Mouse (Mus musculus): Measurements from ENCODE around the gene BC107364. TPM values are rescaled to one million over a fixed set of nuclear protein-coding genes. Genes with fewer than 3 reads are reported as not detected.
"Not testable (repeated sequence)": the region's sequence is repeated elsewhere in the genome, so short reads cannot be mapped to it uniquely, and the experiment has no call there.

Gene BC107364
- not detected in 2 replicates for polyA plus RNA-seq (2012; ENCODE audit: insufficient read depth, insufficient read length, missing spikeins)

GRCm38 (mm10) chr3:96452262-96452661 lies at the start of gene BC107364:
TSS of gene BC107364 (minus strand) at chr3:96452306.
- not testable (repeated sequence) for H3K4me3 ChIP-seq (ENCODE audit: insufficient read depth, low read depth, low read length); H3K27ac ChIP-seq (replicated peaks; ENCODE audit: low read depth, low read length); H3K4me1 ChIP-seq (ENCODE audit: control insufficient read depth, insufficient read depth, insufficient read length, low read length)

DNA sequence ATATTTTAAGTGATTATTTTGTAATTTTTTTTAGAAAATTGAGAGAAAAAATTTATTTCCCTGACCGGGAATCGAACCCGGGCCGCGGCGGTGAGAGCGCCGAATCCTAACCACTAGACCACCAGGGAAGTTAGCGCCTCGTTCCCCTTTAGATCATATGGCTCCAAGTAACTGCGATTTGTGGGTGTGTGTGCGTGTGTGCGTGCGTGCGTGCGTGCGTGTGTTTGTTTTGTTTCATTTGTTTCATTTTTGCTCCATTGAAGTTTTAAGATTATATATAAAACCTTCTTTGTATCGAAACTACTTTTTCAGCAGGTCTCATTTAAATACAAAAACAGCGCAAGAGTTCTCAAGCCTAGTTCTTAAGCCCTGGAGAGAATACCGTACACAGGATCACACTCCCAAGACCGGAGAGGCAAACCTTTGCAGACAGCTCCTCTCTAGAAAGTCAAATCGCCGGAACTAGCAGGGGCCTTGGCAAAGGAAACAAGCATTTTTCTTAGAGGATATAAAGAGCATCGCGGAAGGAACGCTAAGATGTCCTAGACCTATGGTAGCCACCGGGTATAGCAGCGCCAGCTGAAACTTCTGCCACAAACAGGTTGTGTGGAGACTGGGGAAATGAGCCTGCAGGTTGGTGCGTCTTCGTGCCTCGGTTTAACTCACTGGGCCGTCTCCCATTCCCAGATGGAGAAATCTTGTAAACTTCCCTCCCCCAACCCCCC lies 49.4 kb upstream of the BC107364 start:
- Histone ChIP-seq H3K4me3 (ENCODE audit: insufficient read depth, low read depth, low read length) (peak overlapping the region; percentile 87), H3K27ac (replicated peaks; ENCODE audit: low read depth, low read length) (no peak overlapping the region), H3K4me1 (ENCODE audit: control insufficient read depth, insufficient read depth, insufficient read length, low read length) (no peaks in the 10 kb centered on the region)

- Histone ChIP-seq H3K4me1 (ENCODE audit: control insufficient read depth, insufficient read depth, insufficient read length, low read length) (no peaks in the 10 kb centered on the region), H3K27ac (replicated peaks; ENCODE audit: low read depth, low read length) (peak overlapping the region; percentile 85), H3K4me3 (ENCODE audit: insufficient read depth, low read depth, low read length) (peak overlapping the region; percentile 87)
Measured at GRCm38 (mm10) chr3:96500691-96501265, 48.7 kb upstream of the BC107364 start.

- Histone ChIP-seq H3K4me3 (ENCODE audit: insufficient read depth, low read depth, low read length) (peak overlapping the region; percentile 87), H3K27ac (replicated peaks; ENCODE audit: low read depth, low read length) (peak overlapping the region; percentile 85), H3K4me1 (ENCODE audit: control insufficient read depth, insufficient read depth, insufficient read length, low read length) (no peaks in the 10 kb centered on the region)
Measured at GRCm38 (mm10) chr3:96500289-96500621, 48.1 kb upstream of the BC107364 start.

- Histone ChIP-seq H3K4me1 (ENCODE audit: control insufficient read depth, insufficient read depth, insufficient read length, low read length) (no peaks in the 10 kb centered on the region), H3K4me3 (ENCODE audit: insufficient read depth, low read depth, low read length) (peak overlapping the region; percentile 86), H3K27ac (replicated peaks; ENCODE audit: low read depth, low read length) (peak overlapping the region; percentile 73)
Measured at GRCm38 (mm10) chr3:96499481-96500288, 47.6 kb upstream of the BC107364 start.

GRCm38 (mm10) chr3:96498476-96499245 lies 46.6 kb upstream of the BC107364 start:
- no peak overlapping the region for H3K27ac ChIP-seq (replicated peaks; ENCODE audit: low read depth, low read length)
- no peak overlapping the region; the same call in 1 of the 2 replicates for H3K4me3 ChIP-seq (ENCODE audit: insufficient read depth, low read depth, low read length)
- H3K4me1 ChIP-seq (ENCODE audit: control insufficient read depth, insufficient read depth, insufficient read length, low read length): no peaks in the 10 kb centered on the region

DNA sequence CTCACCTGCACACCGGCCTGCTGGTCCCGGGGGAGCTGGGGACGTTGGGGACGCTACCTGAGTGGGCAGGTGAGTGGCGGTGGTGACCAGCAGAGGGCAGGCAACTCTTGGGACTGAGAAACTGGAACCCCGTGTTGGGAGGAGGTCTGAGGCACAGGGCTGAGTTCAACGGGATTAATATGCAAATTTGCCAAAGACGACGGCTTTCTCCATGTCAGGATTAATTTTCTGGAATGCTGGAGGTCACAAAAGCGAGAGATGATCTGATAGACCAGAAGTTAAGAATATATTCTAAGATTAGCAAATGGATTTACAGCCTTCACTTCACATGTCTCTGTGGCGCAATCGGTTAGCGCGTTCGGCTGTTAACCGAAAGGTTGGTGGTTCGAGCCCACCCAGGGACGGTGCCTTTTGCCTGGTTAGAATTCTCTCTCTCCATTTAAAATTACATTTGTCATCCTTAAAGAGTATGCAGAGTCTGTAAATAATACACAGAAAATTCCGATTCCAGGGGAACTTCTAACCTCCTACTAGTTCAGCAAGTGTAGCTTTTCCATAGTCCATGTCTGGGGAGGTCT lies 45.4 kb upstream of the BC107364 start:
- Histone ChIP-seq H3K27ac (replicated peaks; ENCODE audit: low read depth, low read length) (no peak overlapping the region), H3K4me3 (ENCODE audit: insufficient read depth, low read depth, low read length) (peak overlapping the region; percentile 47), H3K4me1 (ENCODE audit: control insufficient read depth, insufficient read depth, insufficient read length, low read length) (no peaks in the 10 kb centered on the region)

DNA sequence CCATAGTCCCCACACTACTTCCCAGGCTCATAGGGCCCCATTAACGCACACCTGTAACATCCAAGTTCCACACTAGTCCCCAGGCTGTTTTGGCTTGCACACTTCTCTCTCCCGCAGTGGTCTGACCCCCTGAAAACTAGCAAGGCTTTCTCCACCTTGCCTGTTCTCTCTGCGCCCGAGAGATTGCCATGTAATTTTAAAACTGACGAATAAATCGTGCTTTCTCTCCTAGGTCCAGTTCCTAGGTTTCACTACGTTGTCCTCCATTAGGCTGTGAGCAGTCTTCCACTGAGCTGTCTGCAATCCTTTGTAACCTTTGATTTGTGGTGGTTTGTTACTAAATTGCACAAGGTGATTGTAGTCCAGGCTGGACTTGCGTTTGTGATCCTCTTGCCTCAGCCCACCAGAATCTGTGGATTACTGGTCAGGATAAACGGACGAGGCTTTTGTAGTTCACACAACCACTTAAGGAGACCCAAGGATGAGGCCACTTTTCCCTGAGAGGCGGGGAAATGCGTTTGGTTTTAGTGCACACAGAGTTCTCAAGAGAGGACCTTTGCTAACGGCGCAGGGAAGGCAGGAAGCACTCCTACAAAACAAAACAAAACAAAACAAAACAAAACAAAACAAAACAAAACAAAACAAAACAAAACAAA lies 44.6 kb upstream of the BC107364 start:
- H3K4me1 ChIP-seq (ENCODE audit: control insufficient read depth, insufficient read depth, insufficient read length, low read length); H3K27ac ChIP-seq (replicated peaks; ENCODE audit: low read depth, low read length): not testable (repeated sequence)
- H3K4me3 ChIP-seq (ENCODE audit: insufficient read depth, low read depth, low read length): peak overlapping the region; percentile 47

DNA sequence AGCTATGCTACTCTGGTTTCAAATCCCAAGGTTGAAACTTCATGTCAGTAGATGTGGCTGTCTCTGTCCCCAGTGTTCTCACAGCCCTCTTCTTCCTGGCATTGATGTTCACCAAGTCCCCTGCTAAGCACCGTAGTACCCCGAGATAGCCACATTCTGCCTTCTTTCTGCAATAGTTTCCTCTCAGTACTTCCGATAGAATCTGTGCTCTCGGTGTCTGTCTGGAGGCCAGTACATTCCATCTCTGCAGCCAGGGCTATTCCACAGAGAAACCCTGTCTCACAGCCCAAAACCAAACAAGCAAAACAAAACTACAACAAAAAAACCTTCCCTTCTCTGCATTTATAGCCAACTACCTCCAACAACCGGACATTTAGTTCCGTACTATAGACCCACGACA lies 44.1 kb upstream of the BC107364 start:
- H3K4me1 ChIP-seq (ENCODE audit: control insufficient read depth, insufficient read depth, insufficient read length, low read length): no peaks in the 10 kb centered on the region
- H3K4me3 ChIP-seq (ENCODE audit: insufficient read depth, low read depth, low read length): no peak overlapping the region
- H3K27ac ChIP-seq (replicated peaks; ENCODE audit: low read depth, low read length): no peak overlapping the region

DNA sequence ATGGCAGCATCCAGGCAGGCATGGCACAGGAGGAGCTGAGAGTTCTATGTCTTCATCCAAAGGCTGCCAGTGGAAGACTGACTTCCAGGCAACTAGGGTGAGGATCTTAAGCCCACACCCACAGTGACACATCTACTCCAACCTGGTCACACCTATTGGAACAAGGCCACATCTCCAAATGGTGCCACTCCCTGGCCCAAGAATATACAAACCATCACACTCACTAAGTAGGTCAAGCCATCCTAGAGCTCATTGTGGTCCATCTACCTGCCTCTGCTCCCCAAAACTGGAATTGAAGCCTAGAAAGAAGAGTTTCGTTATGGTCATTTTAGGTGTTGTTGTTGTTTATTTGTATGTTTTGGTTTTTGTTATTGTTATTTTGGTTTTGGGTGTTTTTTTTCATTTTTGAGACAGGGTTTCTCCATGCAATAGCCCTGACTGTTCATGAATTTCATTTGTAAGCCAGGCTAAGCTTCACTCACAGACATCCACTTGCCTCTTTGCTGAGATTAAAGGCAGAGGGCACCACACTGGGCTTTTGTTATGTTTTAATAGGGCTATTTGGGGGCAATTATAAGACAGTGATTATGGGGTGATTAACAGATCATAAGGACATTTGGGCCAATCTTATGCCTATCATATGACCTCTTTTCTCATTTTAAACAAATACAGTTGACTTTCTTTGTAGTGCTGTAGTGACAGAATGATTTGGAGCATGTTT lies 43.5 kb upstream of the BC107364 start:
- H3K27ac ChIP-seq (replicated peaks; ENCODE audit: low read depth, low read length): no peak overlapping the region
- no peak overlapping the region for H3K4me3 ChIP-seq (ENCODE audit: insufficient read depth, low read depth, low read length)
- H3K4me1 ChIP-seq (ENCODE audit: control insufficient read depth, insufficient read depth, insufficient read length, low read length): no peaks in the 10 kb centered on the region

- H3K27ac ChIP-seq (replicated peaks; ENCODE audit: low read depth, low read length): no peak overlapping the region
Measured at GRCm38 (mm10) chr3:96494912-96495311, 42.8 kb upstream of the BC107364 start.

GRCm38 (mm10) chr3:96494456-96494855 lies 42.4 kb upstream of the BC107364 start:
- not testable (repeated sequence) for H3K27ac ChIP-seq (replicated peaks; ENCODE audit: low read depth, low read length); H3K4me1 ChIP-seq (ENCODE audit: control insufficient read depth, insufficient read depth, insufficient read length, low read length); H3K4me3 ChIP-seq (ENCODE audit: insufficient read depth, low read depth, low read length)

More at GRCm38 (mm10) chr3:96494912-96495311, 42.8 kb upstream of the BC107364 start:
- Histone ChIP-seq H3K4me3 (ENCODE audit: insufficient read depth, low read depth, low read length) (no peak overlapping the region), H3K4me1 (ENCODE audit: control insufficient read depth, insufficient read depth, insufficient read length, low read length) (no peaks in the 10 kb centered on the region)

DNA sequence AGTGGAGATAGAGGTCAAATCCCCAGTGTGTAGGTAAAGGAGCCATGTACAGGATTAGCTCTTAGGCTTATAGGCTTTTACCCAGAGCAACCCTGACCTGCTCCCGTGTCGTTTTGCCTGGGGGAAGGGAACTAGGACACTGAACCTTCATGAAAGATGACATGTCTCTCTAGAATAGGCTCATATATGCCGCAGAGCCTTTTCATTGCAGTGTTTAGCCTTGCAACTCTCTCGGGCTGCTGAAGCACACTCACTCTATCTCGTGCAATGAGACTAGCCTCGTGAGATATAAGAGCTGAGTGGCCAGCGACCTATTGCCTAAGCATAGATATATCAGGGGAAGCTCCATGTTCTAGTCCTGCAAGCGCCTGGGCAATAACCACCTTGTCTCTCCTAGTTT lies 37.5 kb upstream of the BC107364 start:
- not testable (repeated sequence) for H3K4me3 ChIP-seq (ENCODE audit: insufficient read depth, low read depth, low read length)
- peak overlapping the region; percentile 87 for H3K27ac ChIP-seq (replicated peaks; ENCODE audit: low read depth, low read length)

More for the DNA sequence above, 37.5 kb upstream of the BC107364 start:
- H3K4me1 ChIP-seq (ENCODE audit: control insufficient read depth, insufficient read depth, insufficient read length, low read length): not testable (repeated sequence)
